Mouse (Mus musculus): ENCODE measurements around the gene Prkci.

DNA sequence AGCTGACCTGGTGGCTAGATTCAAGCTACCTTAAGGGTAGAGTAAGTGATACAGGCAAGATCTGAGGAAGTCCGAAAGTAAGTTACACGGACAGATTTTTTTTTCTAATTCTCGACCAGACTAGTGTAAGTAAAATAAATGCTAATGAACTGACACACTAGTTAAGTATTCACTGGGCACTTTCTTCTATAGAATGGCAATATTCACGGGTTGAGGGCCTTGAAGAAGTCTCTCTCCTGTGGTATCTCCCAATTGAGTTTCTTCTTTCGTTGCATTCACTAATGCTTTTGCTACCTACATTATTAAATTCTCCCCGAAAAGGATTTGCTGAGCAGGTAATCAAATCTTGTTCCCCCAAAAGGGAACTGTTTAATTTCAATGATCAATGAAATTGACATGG is 688 bp upstream of the Prkci start:
- TF ChIP-seq CTCF (IDR thresholded peaks at IDR 0.05; ENCODE audit: low read depth, low read length) (no peak), POLR2A (IDR thresholded peaks at IDR 0.05; ENCODE audit: extremely low read depth, insufficient read depth, low read length) (no peak)

Measured in liver, adult 2 months (tissue).